Mouse (Mus musculus) embryonic facial prominence, embryonic 12.5 days (tissue): ENCODE results near the gene Rapgef2. TPM values are rescaled to one million over a fixed set of nuclear protein-coding genes. Genes with fewer than 3 reads are reported as not detected.

Experiments used
- ATAC-seq: fragments of 200-750 bp; cut with Nextera tagmentation; 2 replicates; pipeline ENCODE4 v1.8.0; 2017; ENCODE audit not compliant: insufficient number of reproducible peaks, insufficient read depth, low FRiP score, low TSS enrichment
- H3K27ac ChIP-seq: fragments of 300-500 bp; sonication (generic); 2 replicates; pipeline ENCODE4 v1.5.1; 2016; ENCODE audit warnings: mild to moderate bottlenecking
- H3K27me3 ChIP-seq: fragments of 300-500 bp; sonication (generic); 2 replicates; pipeline ENCODE4 v1.6.1; 2016; ENCODE audit warnings: mild to moderate bottlenecking, moderate library complexity
- H3K36me3 ChIP-seq: fragments of 300-500 bp; sonication (generic); 2 replicates; pipeline ENCODE4 v1.6.1; 2016; ENCODE audit warnings: mild to moderate bottlenecking
- H3K4me1 ChIP-seq: fragments of 300-500 bp; sonication (generic); 2 replicates; pipeline ENCODE4 v1.6.1; 2016
- H3K4me2 ChIP-seq: fragments of 300-500 bp; sonication (generic); replicated peaks from 2 replicates; pipeline ENCODE4 v1.6.1; 2016; ENCODE audit warnings: mild to moderate bottlenecking, moderate library complexity
- H3K4me3 ChIP-seq: fragments of 300-500 bp; sonication (generic); 2 replicates; pipeline ENCODE4 v1.5.1; 2016; ENCODE audit warnings: mild to moderate bottlenecking
- H3K9ac ChIP-seq: fragments of 300-500 bp; sonication (generic); 2 replicates; pipeline ENCODE4 v1.6.1; 2016; ENCODE audit warnings: mild to moderate bottlenecking, moderate library complexity
- H3K9me3 ChIP-seq: fragments of 300-500 bp; sonication (generic); 2 replicates; pipeline ENCODE4 v1.6.1; 2016; ENCODE audit warnings: mild to moderate bottlenecking, moderate library complexity
- WGBS: fragments of 180-500 bp; shearing (Covaris S2); methylation state at CpG from one replicate; pipeline ENCODE4 v1.1.7; 2016; 5-methylcytosine and 5-hydroxymethylcytosine counted together
- polyA plus RNA-seq: library from polyadenylated mRNA; unstranded; fragments of >200 nt; fragmentation: Nextera tagmentation; extraction: Ambion mirVana; gene quantifications from 2 replicates; pipeline ENCODE4 v1.2.1, GENCODE M21; 2016

Rapgef2 gene
- polyA plus RNA-seq, 1 experiment from 2014 or later = 11.1 TPM

- no peak for ATAC-seq
- no peak overlapping the region for H3K4me2 ChIP-seq
Observed at GRCm38 (mm10) chr3:79296586-79296985, 10.3 kb upstream of the Rapgef2 start.

GRCm38 (mm10) chr3:79296049-79296448, 9.7 kb upstream of the Rapgef2 start:
- H3K4me3 ChIP-seq = no peak overlapping the region
- H3K4me2 ChIP-seq = no peak overlapping the region
- no peaks in the 10 kb centered on the region for H3K9me3 ChIP-seq
- no peak overlapping the region for H3K9ac ChIP-seq
- no peak overlapping the region for H3K27ac ChIP-seq
- no peaks in the 10 kb centered on the region for H3K36me3 ChIP-seq
- H3K27me3 ChIP-seq = no peaks in the 10 kb centered on the region
- 60% methylated on average over 5 of the region's 5 CpGs for WGBS
- no peak for ATAC-seq
- H3K4me1 ChIP-seq = no peaks in the 10 kb centered on the region

More at GRCm38 (mm10) chr3:79296586-79296985, 10.3 kb upstream of the Rapgef2 start:
- Histone ChIP-seq H3K9me3 (no peaks in the 10 kb centered on the region), H3K4me1 (no peaks in the 10 kb centered on the region), H3K9ac (no peak overlapping the region), H3K27ac (no peak overlapping the region), H3K27me3 (no peaks in the 10 kb centered on the region), H3K4me3 (no peak overlapping the region), H3K36me3 (no peaks in the 10 kb centered on the region)
- WGBS = 80% methylated on average over 3 of the region's 3 CpGs

DNA sequence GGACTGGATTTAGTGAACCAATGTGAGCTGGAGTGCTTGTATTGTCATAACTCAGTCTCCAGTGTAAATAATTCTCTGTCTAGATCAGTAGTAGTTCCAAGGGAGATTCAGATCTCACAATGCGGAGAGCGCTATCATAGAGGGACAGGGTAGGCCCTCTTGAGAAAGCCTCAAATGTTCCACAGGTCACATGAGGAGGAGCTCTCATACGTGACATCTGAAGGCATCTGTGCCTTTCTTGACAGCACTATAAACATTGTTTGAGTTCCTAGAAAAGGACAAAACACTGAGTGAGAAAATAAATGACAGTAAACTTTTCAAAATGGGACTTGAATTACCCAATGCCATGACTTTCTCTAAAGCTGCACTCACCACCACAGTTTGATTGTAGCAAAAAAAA, 8.4 kb upstream of the Rapgef2 start:
- H3K4me2 ChIP-seq = no peak overlapping the region
- no peaks in the 10 kb centered on the region for H3K9me3 ChIP-seq
- H3K9ac ChIP-seq = no peak overlapping the region
- H3K27ac ChIP-seq = no peak overlapping the region
- no peak for ATAC-seq
- H3K27me3 ChIP-seq = no peaks in the 10 kb centered on the region
- H3K36me3 ChIP-seq = no peaks in the 10 kb centered on the region
- no peak overlapping the region for H3K4me3 ChIP-seq
- H3K4me1 ChIP-seq = no peaks in the 10 kb centered on the region
- 88% methylated on average over 3 of the region's 3 CpGs for WGBS

DNA sequence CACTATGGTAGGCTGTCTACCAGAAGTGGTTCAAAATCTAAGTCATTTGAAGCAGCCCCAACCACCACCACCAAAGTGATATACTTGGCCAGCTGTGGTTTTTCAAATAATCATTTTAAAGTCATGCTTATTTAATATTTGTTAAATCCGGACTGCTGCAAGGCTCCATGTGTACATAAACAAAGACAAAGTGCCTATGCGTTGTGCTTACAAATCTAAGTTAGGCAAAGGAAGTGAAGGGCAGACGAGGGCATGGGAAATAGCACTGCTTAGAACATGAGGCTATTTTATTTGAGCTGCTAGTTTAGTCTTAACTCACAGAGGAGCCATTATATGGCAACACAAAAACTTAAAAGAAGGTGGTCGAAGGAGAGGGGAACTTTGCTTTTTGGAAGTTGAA, 6.7 kb upstream of the Rapgef2 start:
- Histone ChIP-seq H3K9ac (no peak overlapping the region), H3K36me3 (no peaks in the 10 kb centered on the region), H3K27me3 (no peaks in the 10 kb centered on the region), H3K9me3 (no peaks in the 10 kb centered on the region), H3K4me3 (no peak overlapping the region), H3K4me2 (no peak overlapping the region), H3K27ac (no peak overlapping the region), H3K4me1 (no peaks in the 10 kb centered on the region)
- no peak for ATAC-seq
- 49% methylated on average over 4 of the region's 4 CpGs for WGBS

GRCm38 (mm10) chr3:79289050-79289449, 2.7 kb upstream of the Rapgef2 start:
- H3K9ac ChIP-seq = no peak overlapping the region
- 59% methylated on average over 3 of the region's 3 CpGs for WGBS
- ATAC-seq = no peak
- no peaks in the 10 kb centered on the region for H3K27me3 ChIP-seq
- H3K4me2 ChIP-seq = no peak overlapping the region
- no peaks in the 10 kb centered on the region for H3K36me3 ChIP-seq
- no peaks in the 10 kb centered on the region for H3K9me3 ChIP-seq
- H3K27ac ChIP-seq = no peak overlapping the region
- peaks cover 15% of the 10 kb centered on the region for H3K4me1 ChIP-seq
- no peak overlapping the region for H3K4me3 ChIP-seq

DNA sequence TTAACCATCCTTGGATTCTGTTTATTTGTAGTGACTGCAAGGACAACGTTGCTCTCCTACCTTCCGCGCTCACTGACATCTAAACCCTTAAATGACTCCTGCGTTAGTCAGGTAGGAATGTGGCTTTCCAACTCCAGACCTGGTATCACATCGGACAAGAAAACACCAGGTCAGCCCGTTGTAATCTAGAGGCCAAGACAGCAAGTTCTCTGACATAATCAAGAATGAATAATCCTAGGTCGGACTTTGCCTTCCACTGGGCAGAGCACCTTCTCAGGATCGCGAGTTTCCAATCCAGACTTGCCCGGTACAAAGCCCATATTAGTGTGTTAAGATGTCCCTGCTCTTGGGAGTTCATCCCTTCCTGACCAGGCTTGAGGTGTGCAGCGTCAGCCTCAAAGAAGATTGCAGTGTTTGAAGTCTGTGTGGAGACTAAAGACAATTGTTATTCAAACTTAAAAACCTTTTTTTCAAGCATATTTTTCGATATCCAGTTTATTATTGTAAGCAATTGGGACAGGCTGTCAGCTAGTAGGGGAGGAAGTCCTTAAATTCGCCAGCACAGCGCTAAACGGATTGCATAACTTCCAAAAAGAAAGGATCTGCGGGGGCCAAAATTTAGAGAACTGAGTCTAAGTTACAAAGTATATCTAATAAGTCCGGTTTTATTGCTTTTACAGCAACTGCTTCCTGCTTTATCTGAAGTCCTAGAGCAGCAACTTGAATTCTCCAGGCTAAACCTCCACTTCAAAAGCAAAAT, 1.6 kb upstream of the Rapgef2 start:
- peak overlapping the region; percentile 74 for H3K4me2 ChIP-seq
- no peaks in the 10 kb centered on the region for H3K36me3 ChIP-seq
- ATAC-seq = no peak
- WGBS = 11% methylated on average over 17 of the region's 17 CpGs
- no peak overlapping the region for H3K27ac ChIP-seq
- H3K9me3 ChIP-seq = no peaks in the 10 kb centered on the region
- H3K4me1 ChIP-seq = peaks cover 26% of the 10 kb centered on the region
- peak overlapping the region; percentile 67; the same call in 1 of the 2 replicates for H3K9ac ChIP-seq
- no peaks in the 10 kb centered on the region for H3K27me3 ChIP-seq
- H3K4me3 ChIP-seq = peak overlapping the region; percentile 94

- Histone ChIP-seq H3K27me3 (no peaks in the 10 kb centered on the region), H3K36me3 (no peaks in the 10 kb centered on the region), H3K4me1 (peaks cover 33% of the 10 kb centered on the region), H3K4me3 (peak overlapping the region; percentile 94), H3K27ac (peak overlapping the region; percentile 95), H3K4me2 (peak overlapping the region; percentile 74), H3K9ac (peak overlapping the region; percentile 91), H3K9me3 (no peaks in the 10 kb centered on the region)
- WGBS = under 1% methylated on average over 57 of the region's 60 CpGs
- peak; percentile 98 for ATAC-seq
Observed at GRCm38 (mm10) chr3:79287108-79287576, 825 bp upstream of the Rapgef2 start.

DNA sequence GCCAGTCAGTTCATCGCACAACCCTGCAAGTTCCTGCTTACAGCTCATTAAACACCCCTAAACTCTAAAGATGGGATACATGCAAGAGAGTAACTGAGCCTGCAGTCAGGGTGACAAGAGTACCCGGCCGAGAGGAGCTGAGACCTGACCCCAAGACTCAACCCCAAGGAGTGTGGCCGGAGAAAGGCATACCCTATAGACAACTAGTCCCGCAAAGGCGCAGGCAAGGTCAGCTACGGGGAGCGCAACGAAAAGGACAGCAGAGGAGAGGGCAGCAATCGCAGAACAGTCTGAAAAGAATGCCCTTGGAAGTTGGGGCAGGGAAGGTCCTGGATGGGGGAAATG, 314 bp downstream of the Rapgef2 start:
- H3K4me1 ChIP-seq = peaks cover 33% of the 10 kb centered on the region
- H3K4me2 ChIP-seq = peak overlapping the region; percentile 74
- H3K27ac ChIP-seq = peak overlapping the region; percentile 95
- H3K9me3 ChIP-seq = no peaks in the 10 kb centered on the region
- WGBS = under 1% methylated on average over 10 of the region's 10 CpGs
- peak overlapping the region; percentile 91 for H3K9ac ChIP-seq
- H3K27me3 ChIP-seq = no peaks in the 10 kb centered on the region
- H3K36me3 ChIP-seq = no peaks in the 10 kb centered on the region
- H3K4me3 ChIP-seq = peak overlapping the region; percentile 94
- no peak for ATAC-seq

DNA sequence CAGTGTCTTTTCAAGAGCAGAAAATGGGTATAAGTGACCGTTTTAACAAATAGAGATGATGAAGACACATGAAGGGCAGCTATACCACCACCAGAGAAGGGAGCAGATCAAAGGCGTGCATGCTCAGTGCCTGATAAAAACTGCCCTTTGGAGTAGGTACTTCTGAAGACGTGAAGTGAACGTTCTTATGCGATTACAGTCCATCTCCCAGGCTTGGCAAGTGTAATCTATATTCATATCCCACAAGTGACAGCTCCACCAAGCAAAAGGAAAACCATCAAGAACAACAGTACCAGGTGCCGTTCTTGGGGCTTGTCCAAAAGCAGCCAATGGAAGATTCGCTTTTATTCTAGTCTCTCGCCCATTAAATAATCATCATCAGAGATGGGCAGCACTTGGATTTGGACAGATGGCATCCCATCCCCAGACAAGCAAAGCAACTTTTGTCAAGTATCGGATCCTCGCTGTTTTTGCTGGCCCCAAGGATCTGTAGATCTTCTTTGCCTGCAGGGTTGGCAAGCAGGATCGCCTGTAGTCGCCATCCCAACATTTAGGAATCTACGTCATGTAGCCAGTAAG, 1.1 kb downstream of the Rapgef2 start:
- H3K27me3 ChIP-seq = no peaks in the 10 kb centered on the region
- no peak overlapping the region for H3K27ac ChIP-seq
- peak overlapping the region; percentile 91; the same call in 1 of the 2 replicates for H3K9ac ChIP-seq
- H3K36me3 ChIP-seq = no peaks in the 10 kb centered on the region
- H3K9me3 ChIP-seq = no peaks in the 10 kb centered on the region
- ATAC-seq = no peak
- peak overlapping the region; percentile 74 for H3K4me2 ChIP-seq
- H3K4me1 ChIP-seq = peaks cover 33% of the 10 kb centered on the region
- H3K4me3 ChIP-seq = peak overlapping the region; percentile 94
- WGBS = 63% methylated on average over 13 of the region's 13 CpGs

DNA sequence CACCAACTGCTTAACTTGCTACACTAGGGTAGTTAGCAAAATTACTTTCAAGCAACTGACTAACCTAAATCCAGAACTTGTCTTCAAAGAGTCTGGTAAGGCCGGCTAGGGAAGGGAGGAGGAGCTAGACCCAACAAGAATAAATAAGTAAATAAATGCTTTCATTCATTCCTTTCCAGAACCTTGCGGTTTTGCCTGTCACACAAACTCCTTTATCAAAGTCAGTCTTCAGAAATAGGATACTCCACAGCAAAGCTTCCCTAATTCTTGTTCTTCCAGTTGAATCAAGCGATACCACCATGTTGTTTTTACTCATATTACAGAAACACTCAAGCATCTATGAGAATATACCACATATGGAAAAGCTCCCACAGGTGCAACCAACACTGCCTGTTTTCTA, 2.3 kb downstream of the Rapgef2 start:
- no peaks in the 10 kb centered on the region for H3K27me3 ChIP-seq
- H3K4me1 ChIP-seq = peaks cover 33% of the 10 kb centered on the region
- no peaks in the 10 kb centered on the region for H3K36me3 ChIP-seq
- H3K4me2 ChIP-seq = peak overlapping the region; percentile 74; the same call in 1 of the 2 replicates
- no peaks in the 10 kb centered on the region for H3K9me3 ChIP-seq
- WGBS = 38% methylated on average over 3 of the region's 3 CpGs
- no peak overlapping the region for H3K4me3 ChIP-seq
- ATAC-seq = no peak
- H3K27ac ChIP-seq = no peak overlapping the region
- H3K9ac ChIP-seq = no peak overlapping the region

- Histone ChIP-seq H3K9ac (no peak overlapping the region), H3K36me3 (no peaks in the 10 kb centered on the region), H3K4me2 (no peak overlapping the region), H3K4me3 (no peak overlapping the region), H3K27me3 (no peaks in the 10 kb centered on the region), H3K9me3 (no peaks in the 10 kb centered on the region), H3K27ac (no peak overlapping the region), H3K4me1 (peaks cover 36% of the 10 kb centered on the region)
- WGBS = 38% methylated on average over 2 of the region's 2 CpGs
- ATAC-seq = no peak
Observed at GRCm38 (mm10) chr3:79283031-79283430, 3.3 kb downstream of the Rapgef2 start.
